Mouse (Mus musculus) E14TG2a.4 (cell line): ENCODE measurements around the gene Hoxc4.

ENCODE experiments used
- CTCF ChIP-seq: conservative IDR thresholded peaks from 2 replicates; pipeline ENCODE4 v1.5.1; 2014; ENCODE audit warnings: low read length
- POU5F1 ChIP-seq: IDR thresholded peaks from 2 replicates; pipeline ENCODE4 v1.6.1; 2014; ENCODE audit warnings: low read length, borderline replicate concordance

- TF ChIP-seq CTCF (no peak), POU5F1 (no peak)
These were observed 46.9 kb downstream of the Hoxc4 start for GRCm38 (mm10) chr15:103065642-103066041.
